Mouse (Mus musculus): ENCODE measurements around the gene H2al1a. TPM values are rescaled to one million over a fixed set of nuclear protein-coding genes. Genes with fewer than 3 reads are reported as not detected.

H2al1a gene
- polyA plus RNA-seq, 1 experiment from 2014 or later, result not detected

Other genes starting within 250 kb of the H2al1a start
- gene H2al1b, start 3.2 kb downstream of the H2al1a start, polyA plus RNA-seq (2014; fragmentation: Nextera tagmentation; extraction: Ambion mirVana), result not detected in 2 replicates
- not detected in 2 replicates for gene H2al1c, start 6.4 kb downstream of the H2al1a start, polyA plus RNA-seq (2014; fragmentation: Nextera tagmentation; extraction: Ambion mirVana)
- not detected in 2 replicates for gene H2al1d, start 9.6 kb downstream of the H2al1a start, polyA plus RNA-seq (2014; fragmentation: Nextera tagmentation; extraction: Ambion mirVana)
- not detected in 2 replicates for gene H2al1e, start 12.7 kb downstream of the H2al1a start, polyA plus RNA-seq (2014; fragmentation: Nextera tagmentation; extraction: Ambion mirVana)
- gene H2al1f, start 15.9 kb downstream of the H2al1a start, polyA plus RNA-seq (2014; fragmentation: Nextera tagmentation; extraction: Ambion mirVana), result not detected in 2 replicates
- not detected in 2 replicates for gene H2al1g, start 19.0 kb downstream of the H2al1a start, polyA plus RNA-seq (2014; fragmentation: Nextera tagmentation; extraction: Ambion mirVana)
- gene H2al1h, start 22.2 kb downstream of the H2al1a start, polyA plus RNA-seq (2014; fragmentation: Nextera tagmentation; extraction: Ambion mirVana), result not detected in 2 replicates
- gene H2al1i, start 25.4 kb downstream of the H2al1a start, polyA plus RNA-seq (2014; fragmentation: Nextera tagmentation; extraction: Ambion mirVana), result not detected in 2 replicates
- gene H2al1j, start 28.6 kb downstream of the H2al1a start, polyA plus RNA-seq (2014; fragmentation: Nextera tagmentation; extraction: Ambion mirVana), result not detected in 2 replicates